Mouse (Mus musculus) layer of hippocampus, adult 8-10 months (tissue): ENCODE results near the gene Esyt1. TPM values are rescaled to one million over a fixed set of nuclear protein-coding genes. Genes with fewer than 3 reads are reported as not detected.
A peak's percentile ranks its signal among the peaks of the same experiment; 100 is the strongest.

ENCODE experiments used
- DNase-seq, 2 experiments: peaks; one replicate each; pipeline ENCODE4 v3.0.0; 2022; ENCODE audit warnings: low spot score in 2 of 2
- total RNA-seq, 4 experiments: library from RNA; stranded (reverse); gene quantifications; 2 replicates each; pipeline ENCODE4 v1.2.4; 2022

Esyt1 gene
- total RNA-seq, 4 experiments from 2014 or later = 7.0 to 11.5 (median 9.3) TPM

GRCm38 (mm10) chr10:128538340-128538870 lies 12.7 kb upstream of the Esyt1 start:
- no peak for DNase-seq

GRCm38 (mm10) chr10:128536266-128536940 lies 10.7 kb upstream of the Esyt1 start:
- DNase-seq = peak; percentile 84 to 93

DNA sequence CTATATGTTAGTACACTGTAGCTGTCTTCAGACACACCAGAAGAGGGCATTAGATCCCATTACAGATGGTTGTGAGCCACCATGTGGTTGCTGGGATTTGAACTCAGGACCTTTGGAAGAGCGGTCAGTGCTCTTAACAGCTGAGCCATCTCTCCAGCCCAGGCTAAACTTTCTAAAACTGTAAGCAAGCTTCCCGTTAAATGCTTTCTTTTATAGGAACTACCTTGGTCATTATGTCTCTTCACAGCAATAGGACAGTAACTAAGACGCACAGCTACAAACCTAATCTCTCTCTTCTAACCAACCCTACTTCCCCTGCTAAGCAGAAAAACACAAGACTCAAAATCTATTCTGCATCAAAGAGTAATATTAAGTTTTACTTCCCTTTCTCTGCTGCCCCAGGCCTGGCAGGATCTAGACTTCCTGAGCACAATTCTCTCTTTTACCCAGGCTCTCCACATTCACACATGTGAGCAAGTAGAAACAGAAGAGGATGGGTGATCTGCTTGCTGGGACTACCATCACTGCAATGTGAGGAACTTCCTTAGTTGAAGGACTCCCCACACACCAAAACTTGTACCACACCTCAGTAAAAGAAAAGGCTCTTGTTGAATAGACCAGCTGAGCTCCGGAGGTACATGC lies 10.1 kb upstream of the Esyt1 start:
- no peak for DNase-seq

- DNase-seq = no peak
These were observed 9.5 kb upstream of the Esyt1 start for GRCm38 (mm10) chr10:128535206-128535605.

DNA sequence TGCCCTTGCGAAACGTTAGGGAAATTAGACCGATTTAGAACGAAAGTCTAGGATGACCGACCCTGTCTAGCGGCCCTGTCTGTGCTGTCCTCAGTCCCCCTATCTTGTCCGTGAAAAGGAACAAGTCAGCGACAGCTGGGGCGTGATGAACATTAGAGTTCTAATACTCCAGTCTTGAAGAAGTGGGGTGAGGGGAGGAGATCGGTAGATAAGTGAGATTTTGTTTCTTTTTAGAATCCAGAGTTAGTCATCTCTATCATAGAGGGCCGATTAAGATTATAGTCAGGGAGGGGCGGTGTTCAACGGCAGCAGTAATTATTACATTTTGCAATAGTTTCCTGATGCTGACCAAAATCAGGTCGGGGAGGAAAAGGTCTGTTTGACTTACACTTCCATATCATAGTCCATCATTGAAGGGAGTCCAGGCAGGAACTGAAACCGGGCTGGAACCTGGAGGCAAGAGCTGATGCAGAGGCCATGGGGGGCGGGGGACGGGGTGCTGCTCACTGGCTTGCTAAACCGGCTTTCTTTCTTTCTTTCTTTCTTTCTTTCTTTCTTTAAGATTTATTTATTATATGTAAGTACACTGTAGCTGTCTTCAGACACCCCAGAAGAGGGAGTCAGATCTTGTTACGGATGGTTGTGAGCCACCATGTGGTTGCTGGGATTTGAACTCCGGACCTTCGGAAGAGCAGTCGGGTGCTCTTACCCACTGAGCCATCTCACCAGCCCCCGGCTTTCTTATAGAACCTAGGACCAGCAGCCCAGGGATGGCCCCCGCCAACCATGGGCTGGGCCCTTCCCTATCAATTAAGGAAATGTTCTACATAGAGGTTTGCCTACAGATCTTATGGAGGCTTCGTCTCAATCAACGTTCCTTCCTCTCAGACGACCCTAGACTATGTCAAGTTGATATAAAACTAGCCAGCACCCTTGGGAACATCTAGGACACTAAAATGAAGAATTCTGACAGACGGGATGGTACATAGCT lies 990 bp upstream of the Esyt1 start:
- no peak for DNase-seq

DNA sequence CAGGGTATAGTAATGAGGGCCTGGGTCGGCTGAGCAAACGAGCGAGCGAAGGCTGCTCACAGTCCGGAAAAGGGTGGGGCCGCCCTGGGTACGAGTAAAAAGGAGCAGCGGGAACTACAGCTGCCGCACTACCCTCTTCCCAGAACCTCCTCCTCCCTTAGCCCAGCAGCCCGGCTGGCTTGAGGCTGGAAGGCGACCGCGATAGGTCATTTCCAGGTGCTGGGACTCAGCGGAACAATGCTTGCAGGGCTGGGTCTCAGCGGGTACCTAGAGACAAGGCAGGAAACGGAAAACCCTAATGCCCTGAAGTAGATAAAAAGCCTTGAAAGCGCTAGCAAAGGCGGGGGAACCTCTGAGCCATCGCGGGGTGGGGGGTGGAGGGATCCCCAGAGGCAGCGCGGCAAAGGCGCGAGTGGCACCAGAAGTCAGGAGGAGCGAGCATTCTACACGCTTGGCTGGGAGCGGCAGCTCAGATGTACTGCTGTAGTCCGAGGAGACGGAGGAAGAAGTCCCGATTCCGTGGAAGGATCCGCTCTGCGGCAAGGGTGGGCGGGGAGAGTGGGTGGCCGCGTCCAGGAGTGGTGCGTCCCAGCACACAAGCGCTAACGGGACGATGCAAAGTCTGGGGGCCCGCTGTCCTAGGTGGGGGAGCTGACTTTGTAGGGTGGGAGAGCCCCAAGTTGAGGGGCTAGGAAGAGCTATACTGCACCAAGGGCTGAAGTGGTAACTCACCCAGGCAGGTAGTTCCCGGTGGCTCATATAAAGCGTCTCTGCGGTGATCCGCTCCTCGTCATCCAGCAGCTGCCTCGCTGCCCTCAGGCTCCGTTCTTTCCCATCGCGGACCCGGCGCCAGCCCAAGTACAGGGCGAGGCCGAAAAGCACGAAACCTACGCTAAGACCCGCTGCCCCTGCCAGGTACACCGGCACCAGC lies 674 bp downstream of the Esyt1 start:
- DNase-seq = no peak

GRCm38 (mm10) chr10:128524111-128524731 lies 1.4 kb downstream of the Esyt1 start:
- DNase-seq = no peak

GRCm38 (mm10) chr10:128522351-128522750 lies 3.3 kb downstream of the Esyt1 start:
- DNase-seq = no peak

GRCm38 (mm10) chr10:128520591-128520990 lies 5.1 kb downstream of the Esyt1 start:
- no peak for DNase-seq

DNA sequence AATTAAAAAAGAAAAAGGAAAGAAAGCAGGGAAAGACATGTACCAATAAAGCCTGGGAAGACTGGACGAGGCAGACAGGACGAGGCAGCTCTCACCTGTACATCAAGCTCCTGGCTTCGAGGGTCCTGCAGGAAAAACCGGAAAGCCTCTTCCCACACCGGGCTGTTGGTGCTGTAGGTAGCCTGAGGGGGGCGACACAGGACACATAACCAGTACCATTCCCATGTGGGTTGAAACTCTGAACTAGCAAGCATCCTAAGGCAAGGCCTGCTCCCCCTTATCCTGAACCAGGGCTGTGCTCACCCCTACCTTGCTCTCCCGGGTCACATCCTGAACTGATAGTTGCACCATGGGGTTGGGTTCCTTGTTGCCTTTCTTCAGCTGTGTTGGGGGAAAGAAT lies 6.8 kb downstream of the Esyt1 start:
- DNase-seq = no peak

GRCm38 (mm10) chr10:128516677-128517076 lies 9.0 kb downstream of the Esyt1 start:
- DNase-seq = no peak

- DNase-seq = no peak
These were observed 9.6 kb downstream of the Esyt1 start for GRCm38 (mm10) chr10:128516029-128516428.

DNA sequence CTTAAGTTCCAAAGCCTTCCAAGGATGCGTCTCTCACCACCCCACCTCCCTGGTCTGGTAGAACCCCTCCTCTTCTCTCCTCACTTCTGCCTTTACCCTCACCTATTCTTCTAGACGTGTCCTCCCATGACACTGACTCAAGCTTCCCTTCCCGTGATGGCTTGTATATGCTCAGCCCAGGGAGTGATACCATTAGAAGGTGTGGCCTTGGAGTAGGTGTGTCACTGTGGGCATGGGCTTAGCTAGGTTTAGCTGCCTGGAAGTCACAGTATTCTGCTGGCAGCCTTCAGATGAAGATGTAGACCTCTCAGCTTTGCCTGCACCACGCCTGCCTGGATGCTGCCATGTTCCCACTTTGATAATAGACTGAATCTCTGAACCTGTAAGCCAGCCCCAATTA lies 10.6 kb downstream of the Esyt1 start:
- DNase-seq = no peak

GRCm38 (mm10) chr10:128511761-128512160 lies 13.9 kb downstream of the Esyt1 start:
- no peak for DNase-seq

GRCm38 (mm10) chr10:128511189-128511588 lies 14.5 kb downstream of the Esyt1 start:
- DNase-seq = no peak

DNA sequence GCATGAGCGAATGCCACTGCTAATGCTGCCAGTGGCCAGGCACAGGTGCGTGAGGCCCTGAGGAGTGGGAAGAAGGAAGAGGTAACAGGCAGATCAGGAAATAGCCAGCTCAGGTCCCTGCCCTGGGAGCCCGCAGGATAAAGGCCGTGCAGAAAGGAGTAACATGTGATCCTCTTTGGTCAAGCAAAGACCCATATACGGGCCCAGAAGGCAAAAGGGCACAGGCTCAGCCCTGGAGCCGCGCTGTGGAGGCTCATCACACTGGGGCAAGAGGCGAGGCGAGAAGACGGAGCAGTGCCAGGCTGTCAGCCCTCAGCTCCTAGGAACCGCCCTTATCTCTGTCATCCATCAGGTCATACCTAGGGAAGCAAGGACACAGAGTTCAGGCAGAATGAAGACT lies 15.4 kb downstream of the Esyt1 start:
- no peak for DNase-seq

- no peak for DNase-seq
These were observed 15.8 kb downstream of the Esyt1 start for GRCm38 (mm10) chr10:128509831-128510230.

GRCm38 (mm10) chr10:128509203-128509602 lies 16.5 kb downstream of the Esyt1 start:
- no peak for DNase-seq

- no peak for DNase-seq
These were observed 17.4 kb downstream of the Esyt1 start for GRCm38 (mm10) chr10:128508260-128508659.

DNA sequence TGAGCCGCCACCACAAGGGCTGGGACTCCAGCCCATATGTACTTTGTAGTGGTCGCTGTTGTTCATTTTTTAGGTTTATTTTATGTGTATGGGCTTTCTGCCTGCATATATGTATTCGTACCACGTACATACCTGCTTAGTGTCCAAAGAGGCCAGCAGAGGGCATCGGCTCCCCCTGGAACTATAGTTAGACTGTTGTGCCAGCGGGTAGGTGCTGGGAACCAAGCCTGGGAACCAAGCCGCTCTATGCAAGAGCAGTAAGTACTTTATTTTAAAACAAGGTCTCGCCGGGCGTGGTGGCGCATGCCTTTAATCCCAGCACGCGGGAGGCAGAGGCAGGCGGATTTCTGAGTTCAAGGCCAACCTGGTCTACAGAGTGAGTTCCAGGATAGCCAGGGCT lies 19.7 kb downstream of the Esyt1 start:
- DNase-seq = no peak
